Mouse (Mus musculus) forebrain, postnatal 0 days (tissue): ENCODE measurements at regions not wholly inside any gene's neighbourhood (a gene's known extent, or its start where the extent isn't known, plus 50 kb on each side); places are given as distances from the start of the nearest gene placed in this dataset.

Experiments used
- ATAC-seq: fragments of 200-750 bp; cut with Nextera tagmentation; 2 replicates; pipeline ENCODE4 v1.8.0; 2017; ENCODE audit warnings: mild to moderate bottlenecking, moderate library complexity
- DNase-seq: peaks from one replicate; pipeline ENCODE4 v3.0.0-alpha.2; 2015
- H3K27ac ChIP-seq: fragments of 300-500 bp; sonication (generic); 2 replicates; pipeline ENCODE4 v1.5.1; 2014; ENCODE audit warnings: low read depth, mild to moderate bottlenecking, antibody characterized with exemption, low read length, moderate library complexity, mixed read lengths
- H3K27me3 ChIP-seq: fragments of 300-500 bp; sonication (generic); 2 replicates; pipeline ENCODE4 v1.6.1; 2014; ENCODE audit warnings: mild to moderate bottlenecking, low read length, mixed read lengths; ENCODE audit not compliant: insufficient read depth
- H3K36me3 ChIP-seq: fragments of 300-500 bp; sonication (generic); 2 replicates; pipeline ENCODE4 v1.6.1; 2014; ENCODE audit warnings: mild to moderate bottlenecking, moderate library complexity; ENCODE audit not compliant: insufficient read depth
- H3K4me1 ChIP-seq: fragments of 300-500 bp; sonication (generic); 2 replicates; pipeline ENCODE4 v1.6.1; 2014; ENCODE audit warnings: antibody characterized with exemption; ENCODE audit not compliant: insufficient read depth
- H3K4me2 ChIP-seq: fragments of 300-500 bp; sonication (generic); 2 replicates; pipeline ENCODE4 v1.6.1; 2014; ENCODE audit warnings: low read depth, mild to moderate bottlenecking, moderate library complexity
- H3K4me3 ChIP-seq: fragments of 300-500 bp; sonication (generic); 2 replicates; pipeline ENCODE4 v1.5.1; 2014; ENCODE audit warnings: low read depth, low read length, mixed read lengths
- H3K9ac ChIP-seq: fragments of 300-500 bp; sonication (generic); 2 replicates; pipeline ENCODE4 v1.6.1; 2014; ENCODE audit warnings: mild to moderate bottlenecking
- H3K9me3 ChIP-seq: fragments of 300-500 bp; sonication (generic); 2 replicates; pipeline ENCODE4 v1.6.1; 2016; ENCODE audit warnings: low read length
- CTCF ChIP-seq: sonication (generic); IDR thresholded peaks from 2 replicates; pipeline ENCODE4 v1.5.1; 2016; ENCODE audit warnings: antibody characterized with exemption, control low read depth, low read depth
- WGBS: fragments of 180-500 bp; shearing (Covaris S2); extraction: QIAGEN DNeasy Blood & Tissue Kit; methylation state at CpG from one replicate; pipeline ENCODE4 v1.1.7; 2014; 5-methylcytosine and 5-hydroxymethylcytosine counted together

DNA sequence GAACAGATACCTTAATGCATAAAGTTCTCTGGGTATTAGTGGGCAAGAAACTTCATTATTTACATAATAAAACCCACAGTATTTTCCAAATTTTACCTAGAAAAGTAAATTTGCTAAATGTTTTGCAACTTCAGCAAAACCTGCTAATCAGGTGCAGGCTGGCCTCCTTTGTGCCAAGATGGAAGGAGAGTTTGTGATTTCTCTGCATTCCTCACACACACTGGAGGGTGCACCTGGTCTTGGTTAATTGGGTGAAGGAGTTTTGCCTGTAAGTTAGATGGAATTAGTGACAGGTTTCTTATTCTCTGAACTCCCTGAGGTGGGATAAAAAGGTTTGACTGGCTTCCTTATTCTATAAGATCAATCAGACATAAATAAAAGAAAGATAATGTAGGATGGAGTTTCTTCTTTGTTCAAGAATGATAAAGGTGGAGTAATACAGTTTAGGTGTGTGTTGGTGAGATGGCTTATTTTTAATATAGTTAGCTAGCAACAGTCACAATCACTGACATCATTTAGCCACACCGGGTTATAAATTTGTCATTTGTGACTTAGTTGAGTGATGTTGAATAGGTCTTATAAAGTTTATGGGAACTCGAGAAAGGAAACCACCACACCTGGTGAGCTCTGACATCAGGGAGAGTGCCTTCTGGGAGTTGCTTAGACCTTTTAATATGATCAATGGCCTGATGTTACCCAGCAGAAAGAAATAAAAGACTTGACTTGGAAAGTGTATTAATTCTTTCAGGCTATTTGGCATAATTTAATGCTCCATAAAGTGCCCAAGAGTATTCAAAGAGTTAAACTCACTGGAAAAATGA lies 1131.4 kb upstream of the Flrt2 start:
- Histone ChIP-seq H3K27ac (no peak overlapping the region), H3K27me3 (no peaks in the 10 kb centered on the region), H3K4me3 (no peak overlapping the region), H3K4me2 (no peak overlapping the region), H3K4me1 (no peaks in the 10 kb centered on the region), H3K9me3 (no peaks in the 10 kb centered on the region), H3K9ac (no peak overlapping the region), H3K36me3 (no peaks in the 10 kb centered on the region)
- ATAC-seq: no peak
- WGBS: 93% methylated on average over 2 of the region's 2 CpGs
- no peak for DNase-seq
- TF ChIP-seq CTCF: no peak

DNA sequence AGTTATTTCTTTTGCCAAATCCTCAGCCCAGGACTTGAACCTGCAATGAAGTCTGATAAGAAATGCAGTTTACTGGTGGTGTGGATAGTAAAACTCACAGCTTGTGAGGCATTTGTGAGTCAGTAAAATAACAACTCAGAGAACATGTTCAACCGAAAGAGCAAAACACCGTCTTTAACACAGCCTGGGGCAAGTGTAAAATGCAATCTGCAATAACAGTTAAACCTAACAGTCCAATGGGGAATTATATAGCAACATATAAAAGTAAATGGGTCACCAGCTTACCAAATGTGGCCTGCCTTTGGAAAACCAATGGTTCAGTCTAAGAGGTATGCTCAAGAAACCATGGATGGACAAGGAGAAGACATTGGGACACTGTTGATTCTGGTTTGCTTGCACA lies 1117.0 kb upstream of the Flrt2 start:
- H3K27ac ChIP-seq: no peak overlapping the region
- no peak for TF ChIP-seq CTCF
- no peak overlapping the region for H3K9ac ChIP-seq
- no peaks in the 10 kb centered on the region for H3K9me3 ChIP-seq
- no peaks in the 10 kb centered on the region for H3K4me1 ChIP-seq
- no peaks in the 10 kb centered on the region for H3K27me3 ChIP-seq
- H3K4me2 ChIP-seq: no peak overlapping the region
- no peak for ATAC-seq
- no peak for DNase-seq
- H3K4me3 ChIP-seq: no peak overlapping the region
- 79% methylated on average over 2 of the region's 2 CpGs for WGBS
- no peaks in the 10 kb centered on the region for H3K36me3 ChIP-seq

DNA sequence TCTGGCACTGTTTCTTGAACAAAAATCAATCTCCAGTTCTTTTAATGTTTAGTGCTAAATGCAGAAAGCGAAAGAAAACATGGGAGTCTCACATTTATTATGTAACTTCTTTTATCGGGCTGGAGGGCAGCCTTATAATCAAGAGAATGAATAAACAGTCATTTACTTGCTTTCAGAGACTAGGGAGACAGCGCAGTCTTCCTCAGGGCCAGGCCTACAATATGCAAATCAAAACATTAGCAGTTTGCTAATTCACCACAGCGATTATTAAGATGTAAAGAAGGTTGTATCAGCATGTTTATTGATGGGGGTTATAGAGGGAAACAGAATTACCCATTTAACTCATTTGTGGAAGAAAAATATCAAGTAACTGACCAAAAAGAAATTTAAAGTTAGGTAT lies 1111.7 kb upstream of the Flrt2 start:
- Histone ChIP-seq H3K4me2 (no peak overlapping the region), H3K9ac (no peak overlapping the region), H3K27me3 (no peaks in the 10 kb centered on the region), H3K4me3 (no peak overlapping the region), H3K27ac (no peak overlapping the region), H3K36me3 (no peaks in the 10 kb centered on the region), H3K4me1 (no peaks in the 10 kb centered on the region), H3K9me3 (no peaks in the 10 kb centered on the region)
- no peak for DNase-seq
- ATAC-seq: no peak
- TF ChIP-seq CTCF: no peak
- 19% methylated on average over 4 of the region's 4 CpGs for WGBS

GRCm38 (mm10) chr12:94584309-94584708 lies 1107.7 kb upstream of the Flrt2 start:
- no peaks in the 10 kb centered on the region for H3K27me3 ChIP-seq
- no peaks in the 10 kb centered on the region for H3K9me3 ChIP-seq
- no peak overlapping the region for H3K27ac ChIP-seq
- no peak for TF ChIP-seq CTCF
- no peak overlapping the region for H3K9ac ChIP-seq
- no peak overlapping the region for H3K4me3 ChIP-seq
- no peaks in the 10 kb centered on the region for H3K4me1 ChIP-seq
- DNase-seq: no peak
- no peak overlapping the region for H3K4me2 ChIP-seq
- 73% methylated on average over 1 of the region's 1 CpGs for WGBS
- no peaks in the 10 kb centered on the region for H3K36me3 ChIP-seq
- no peak for ATAC-seq

DNA sequence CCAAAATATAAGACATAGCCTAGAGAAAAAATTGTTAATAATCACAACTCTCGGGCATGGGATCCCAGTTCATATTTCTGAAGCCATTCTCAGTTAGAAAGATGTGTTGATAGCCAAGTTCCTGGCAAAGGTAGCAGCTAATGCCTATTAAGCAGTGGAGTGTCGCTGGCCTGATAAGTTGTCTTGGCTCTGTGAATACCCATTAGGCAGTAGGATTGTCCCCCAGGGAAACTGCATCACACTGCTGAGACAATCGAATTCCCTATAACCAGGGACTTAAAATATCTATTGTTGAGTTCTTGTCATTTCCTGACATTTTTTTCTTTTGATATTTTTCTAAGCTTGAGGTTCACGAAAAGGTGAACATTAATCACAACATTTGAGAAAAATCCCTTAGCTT lies 1105.0 kb upstream of the Flrt2 start:
- H3K27ac ChIP-seq: no peak overlapping the region
- no peak overlapping the region for H3K9ac ChIP-seq
- H3K36me3 ChIP-seq: no peaks in the 10 kb centered on the region
- no peak overlapping the region for H3K4me2 ChIP-seq
- no peak overlapping the region for H3K4me3 ChIP-seq
- 51% methylated on average over 4 of the region's 4 CpGs for WGBS
- TF ChIP-seq CTCF: no peak
- DNase-seq: no peak
- no peak for ATAC-seq
- no peaks in the 10 kb centered on the region for H3K4me1 ChIP-seq
- no peaks in the 10 kb centered on the region for H3K9me3 ChIP-seq
- no peaks in the 10 kb centered on the region for H3K27me3 ChIP-seq

GRCm38 (mm10) chr12:94588599-94588998 lies 1103.4 kb upstream of the Flrt2 start:
- 75% methylated on average over 4 of the region's 4 CpGs for WGBS
- no peak for ATAC-seq

DNA sequence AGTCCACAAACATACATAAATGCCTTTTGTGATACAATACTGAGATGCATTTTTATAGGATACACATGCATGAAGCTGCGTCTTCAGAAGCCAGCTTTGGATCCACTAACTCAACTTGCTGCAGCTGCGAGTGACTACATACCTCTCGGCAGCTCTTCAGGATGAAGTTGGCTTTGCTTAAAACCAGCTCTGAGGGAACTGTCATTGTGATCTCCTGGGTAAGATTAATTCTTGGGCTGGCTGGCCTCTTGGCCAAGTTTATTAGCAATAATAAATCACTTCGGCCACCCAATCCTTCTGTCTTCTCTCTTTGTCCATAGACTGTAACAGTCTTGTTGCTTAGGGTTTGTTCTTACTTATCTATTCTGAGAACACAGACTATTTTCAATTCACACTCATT lies 1103.0 kb upstream of the Flrt2 start:
- H3K36me3 ChIP-seq: no peaks in the 10 kb centered on the region
- no peak for ATAC-seq
- no peak overlapping the region for H3K4me3 ChIP-seq
- no peak for TF ChIP-seq CTCF
- DNase-seq: no peak
- H3K4me1 ChIP-seq: no peaks in the 10 kb centered on the region
- no peaks in the 10 kb centered on the region for H3K9me3 ChIP-seq
- WGBS: 90% methylated on average over 4 of the region's 4 CpGs
- H3K4me2 ChIP-seq: no peak overlapping the region
- H3K27me3 ChIP-seq: no peaks in the 10 kb centered on the region
- H3K27ac ChIP-seq: no peak overlapping the region
- H3K9ac ChIP-seq: no peak overlapping the region

More at GRCm38 (mm10) chr12:94588599-94588998, 1103.4 kb upstream of the Flrt2 start:
- Histone ChIP-seq H3K4me2 (no peak overlapping the region), H3K4me3 (no peak overlapping the region), H3K27ac (no peak overlapping the region), H3K9ac (no peak overlapping the region), H3K36me3 (no peaks in the 10 kb centered on the region), H3K4me1 (no peaks in the 10 kb centered on the region), H3K27me3 (no peaks in the 10 kb centered on the region), H3K9me3 (no peaks in the 10 kb centered on the region)
- DNase-seq: no peak
- no peak for TF ChIP-seq CTCF
